Mouse (Mus musculus): ENCODE data around the gene Fbxl20. TPM values are rescaled to one million over a fixed set of nuclear protein-coding genes. Genes with fewer than 3 reads are reported as not detected.

Fbxl20 gene
- polyA plus RNA-seq, 1 experiment from 2014 or later, result 29.5 TPM

GRCm38 (mm10) chr11:98142545-98142944, 7.7 kb downstream of the Fbxl20 start:
- H3K27me3 ChIP-seq, result no peaks in the 10 kb centered on the region
- H3K36me3 ChIP-seq (replicated peaks), result no peaks in the 10 kb centered on the region; the same call in 1 of the 2 replicates
- H3K4me1 ChIP-seq, result peaks cover 11% of the 10 kb centered on the region
- no peak overlapping the region for H3K4me2 ChIP-seq
- H3K4me3 ChIP-seq (replicated peaks), result no peak overlapping the region
- H3K27ac ChIP-seq, result no peak overlapping the region
- no peaks in the 10 kb centered on the region for H3K9me3 ChIP-seq
- ATAC-seq (ENCODE audit: low FRiP score), result no peak
- WGBS, result 91% methylated on average over 2 of the region's 2 CpGs
- no peak overlapping the region for H3K9ac ChIP-seq

GRCm38 (mm10) chr11:98138894-98139293, 11.3 kb downstream of the Fbxl20 start:
- Histone ChIP-seq H3K27ac (no peak overlapping the region), H3K27me3 (no peaks in the 10 kb centered on the region), H3K4me3 (replicated peaks) (no peak overlapping the region), H3K4me2 (no peak overlapping the region), H3K9ac (no peak overlapping the region), H3K9me3 (no peaks in the 10 kb centered on the region), H3K4me1 (peaks cover 3% of the 10 kb centered on the region; the same call in 1 of the 2 replicates), H3K36me3 (replicated peaks) (no peaks in the 10 kb centered on the region; the same call in 1 of the 2 replicates)
- WGBS, result 87% methylated on average over 7 of the region's 7 CpGs
- no peak for ATAC-seq (ENCODE audit: low FRiP score)

- H3K4me3 ChIP-seq (replicated peaks), result no peak overlapping the region
- H3K4me2 ChIP-seq, result no peak overlapping the region
- H3K9ac ChIP-seq, result no peak overlapping the region
- no peak overlapping the region for H3K27ac ChIP-seq
- no peaks in the 10 kb centered on the region for H3K9me3 ChIP-seq
- WGBS, result 93% methylated on average over 11 of the region's 11 CpGs
- no peak for ATAC-seq (ENCODE audit: low FRiP score)
- no peaks in the 10 kb centered on the region; the same call in 1 of the 2 replicates for H3K36me3 ChIP-seq (replicated peaks)
- peaks cover 3% of the 10 kb centered on the region; the same call in 1 of the 2 replicates for H3K4me1 ChIP-seq
- H3K27me3 ChIP-seq, result no peaks in the 10 kb centered on the region
Observed at GRCm38 (mm10) chr11:98137836-98138235, 12.4 kb downstream of the Fbxl20 start.

GRCm38 (mm10) chr11:98134951-98135350, 15.3 kb downstream of the Fbxl20 start:
- Histone ChIP-seq H3K9ac (no peak overlapping the region), H3K4me1 (peaks cover 3% of the 10 kb centered on the region; the same call in 1 of the 2 replicates), H3K9me3 (no peaks in the 10 kb centered on the region), H3K36me3 (replicated peaks) (no peaks in the 10 kb centered on the region), H3K27me3 (no peaks in the 10 kb centered on the region), H3K27ac (no peak overlapping the region), H3K4me2 (no peak overlapping the region), H3K4me3 (replicated peaks) (no peak overlapping the region)
- WGBS, result 70% methylated on average over 4 of the region's 4 CpGs
- no peak for ATAC-seq (ENCODE audit: low FRiP score)

- 90% methylated on average over 5 of the region's 5 CpGs for WGBS
- peaks cover 21% of the 10 kb centered on the region for H3K36me3 ChIP-seq (replicated peaks)
- H3K4me3 ChIP-seq (replicated peaks), result no peak overlapping the region
- no peaks in the 10 kb centered on the region for H3K27me3 ChIP-seq
- H3K9ac ChIP-seq, result no peak overlapping the region
- no peaks in the 10 kb centered on the region for H3K9me3 ChIP-seq
- H3K4me1 ChIP-seq, result no peaks in the 10 kb centered on the region
- H3K27ac ChIP-seq, result no peak overlapping the region
- ATAC-seq (ENCODE audit: low FRiP score), result no peak
- no peak overlapping the region for H3K4me2 ChIP-seq
Observed at GRCm38 (mm10) chr11:98123424-98123823, 26.8 kb downstream of the Fbxl20 start.

GRCm38 (mm10) chr11:98114363-98114762, 35.8 kb downstream of the Fbxl20 start:
- no peak for ATAC-seq (ENCODE audit: low FRiP score)
- Histone ChIP-seq H3K27me3 (no peaks in the 10 kb centered on the region), H3K4me3 (replicated peaks) (no peak overlapping the region), H3K4me2 (no peak overlapping the region), H3K36me3 (replicated peaks) (peaks cover 41% of the 10 kb centered on the region), H3K27ac (no peak overlapping the region), H3K9ac (no peak overlapping the region), H3K9me3 (no peaks in the 10 kb centered on the region), H3K4me1 (no peaks in the 10 kb centered on the region)
- whole genome bisulfite sequencing, result 89% methylated on average over 1 of the region's 1 CpGs

- Histone ChIP-seq H3K9me3 (no peaks in the 10 kb centered on the region), H3K27me3 (no peaks in the 10 kb centered on the region), H3K36me3 (replicated peaks) (peaks cover 50% of the 10 kb centered on the region), H3K4me1 (no peaks in the 10 kb centered on the region), H3K4me3 (replicated peaks) (no peak overlapping the region), H3K9ac (no peak overlapping the region), H3K4me2 (no peak overlapping the region), H3K27ac (no peak overlapping the region)
- no peak for ATAC-seq (ENCODE audit: low FRiP score)
- 69% methylated on average over 4 of the region's 4 CpGs for WGBS
Observed at GRCm38 (mm10) chr11:98113504-98113903, 36.7 kb downstream of the Fbxl20 start.

GRCm38 (mm10) chr11:98109706-98110105, 40.5 kb downstream of the Fbxl20 start:
- Histone ChIP-seq H3K36me3 (replicated peaks) (peaks cover 68% of the 10 kb centered on the region), H3K27me3 (no peaks in the 10 kb centered on the region), H3K4me1 (no peaks in the 10 kb centered on the region), H3K4me3 (replicated peaks) (no peak overlapping the region), H3K4me2 (no peak overlapping the region), H3K9ac (no peak overlapping the region), H3K27ac (no peak overlapping the region), H3K9me3 (no peaks in the 10 kb centered on the region)
- 88% methylated on average over 5 of the region's 5 CpGs for WGBS
- ATAC-seq (ENCODE audit: low FRiP score), result no peak

GRCm38 (mm10) chr11:98101332-98101731, 48.9 kb downstream of the Fbxl20 start:
- WGBS, result 90% methylated on average over 3 of the region's 3 CpGs

GRCm38 (mm10) chr11:98090583-98090982, 59.6 kb downstream of the Fbxl20 start:
- no peaks in the 10 kb centered on the region for H3K9me3 ChIP-seq
- H3K36me3 ChIP-seq (replicated peaks), result peaks cover 57% of the 10 kb centered on the region
- no peak overlapping the region for H3K4me2 ChIP-seq
- H3K4me3 ChIP-seq (replicated peaks), result no peak overlapping the region
- H3K27me3 ChIP-seq, result no peaks in the 10 kb centered on the region
- WGBS, result 93% methylated on average over 9 of the region's 9 CpGs
- no peak overlapping the region for H3K27ac ChIP-seq
- H3K9ac ChIP-seq, result no peak overlapping the region
- no peaks in the 10 kb centered on the region for H3K4me1 ChIP-seq
- ATAC-seq (ENCODE audit: low FRiP score), result no peak

More at GRCm38 (mm10) chr11:98101332-98101731, 48.9 kb downstream of the Fbxl20 start:
- H3K9me3 ChIP-seq, result no peaks in the 10 kb centered on the region
- no peak overlapping the region for H3K4me2 ChIP-seq
- H3K27ac ChIP-seq, result no peak overlapping the region
- no peak for ATAC-seq (ENCODE audit: low FRiP score)
- no peaks in the 10 kb centered on the region for H3K4me1 ChIP-seq
- H3K27me3 ChIP-seq, result no peaks in the 10 kb centered on the region
- no peak overlapping the region for H3K4me3 ChIP-seq (replicated peaks)
- peaks cover 73% of the 10 kb centered on the region for H3K36me3 ChIP-seq (replicated peaks)
- H3K9ac ChIP-seq, result no peak overlapping the region

- H3K4me1 ChIP-seq, result no peaks in the 10 kb centered on the region
- no peaks in the 10 kb centered on the region for H3K27me3 ChIP-seq
- 53% methylated on average over 7 of the region's 7 CpGs for WGBS
- H3K27ac ChIP-seq, result no peak overlapping the region
- ATAC-seq (ENCODE audit: low FRiP score), result no peak
- H3K4me2 ChIP-seq, result no peak overlapping the region
- no peak overlapping the region for H3K4me3 ChIP-seq (replicated peaks)
- H3K9ac ChIP-seq, result no peak overlapping the region
- H3K9me3 ChIP-seq, result no peaks in the 10 kb centered on the region
- peaks cover 55% of the 10 kb centered on the region for H3K36me3 ChIP-seq (replicated peaks)
Observed at GRCm38 (mm10) chr11:98088224-98088623, 62.0 kb downstream of the Fbxl20 start.

GRCm38 (mm10) chr11:98086574-98086973, 63.6 kb downstream of the Fbxl20 start:
- Histone ChIP-seq H3K4me1 (no peaks in the 10 kb centered on the region), H3K9ac (no peak overlapping the region), H3K27ac (no peak overlapping the region), H3K9me3 (no peaks in the 10 kb centered on the region), H3K36me3 (replicated peaks) (peaks cover 46% of the 10 kb centered on the region), H3K4me2 (no peak overlapping the region), H3K4me3 (replicated peaks) (no peak overlapping the region), H3K27me3 (no peaks in the 10 kb centered on the region)
- WGBS, result 70% methylated on average over 7 of the region's 7 CpGs
- no peak for ATAC-seq (ENCODE audit: low FRiP score)

GRCm38 (mm10) chr11:98086141-98086540, 64.1 kb downstream of the Fbxl20 start:
- no peak for ATAC-seq (ENCODE audit: low FRiP score)
- Histone ChIP-seq H3K4me1 (no peaks in the 10 kb centered on the region), H3K4me3 (replicated peaks) (no peak overlapping the region), H3K27ac (no peak overlapping the region), H3K4me2 (no peak overlapping the region), H3K9me3 (no peaks in the 10 kb centered on the region), H3K36me3 (replicated peaks) (peaks cover 42% of the 10 kb centered on the region), H3K27me3 (no peaks in the 10 kb centered on the region), H3K9ac (no peak overlapping the region)
- 94% methylated on average over 9 of the region's 9 CpGs for WGBS
